Mouse (Mus musculus): ENCODE data around the gene Chid1.
A peak's percentile ranks its signal among the peaks of the same experiment; 100 is the strongest.

Chid1 gene

GRCm38 (mm10) chr7:141539556-141540311, at the start of gene Chid1:
TSS of gene Chid1 (minus strand) at chr7:141539857.
- DNase-seq (ENCODE audit: inconsistent ontology term), result peak; percentile 98

DNA sequence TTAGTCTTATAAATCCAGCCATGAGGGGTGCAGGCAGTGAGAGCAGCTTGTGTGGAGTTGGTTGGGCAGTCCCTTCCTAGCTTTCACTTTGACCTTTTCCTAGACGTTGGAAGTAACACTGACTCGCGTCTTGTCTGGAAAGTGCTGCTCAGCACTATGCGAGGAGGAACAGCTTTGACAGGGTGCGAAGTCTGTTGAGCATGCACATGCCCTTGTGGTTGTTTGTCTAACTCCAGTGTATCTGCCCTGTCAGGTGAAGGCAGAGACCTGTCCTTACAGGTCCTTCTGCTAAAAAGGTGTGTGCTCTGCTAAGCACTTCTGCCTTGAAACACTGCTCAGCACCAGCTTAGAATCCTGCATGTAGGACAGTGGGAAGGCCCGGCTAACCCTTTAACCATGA, 49.2 kb upstream of the Chid1 start:
- DNase-seq (ENCODE audit: inconsistent ontology term), result no peak

- no peak for DNase-seq (ENCODE audit: inconsistent ontology term)
Observed at GRCm38 (mm10) chr7:141585881-141586280, 46.2 kb upstream of the Chid1 start.

DNA sequence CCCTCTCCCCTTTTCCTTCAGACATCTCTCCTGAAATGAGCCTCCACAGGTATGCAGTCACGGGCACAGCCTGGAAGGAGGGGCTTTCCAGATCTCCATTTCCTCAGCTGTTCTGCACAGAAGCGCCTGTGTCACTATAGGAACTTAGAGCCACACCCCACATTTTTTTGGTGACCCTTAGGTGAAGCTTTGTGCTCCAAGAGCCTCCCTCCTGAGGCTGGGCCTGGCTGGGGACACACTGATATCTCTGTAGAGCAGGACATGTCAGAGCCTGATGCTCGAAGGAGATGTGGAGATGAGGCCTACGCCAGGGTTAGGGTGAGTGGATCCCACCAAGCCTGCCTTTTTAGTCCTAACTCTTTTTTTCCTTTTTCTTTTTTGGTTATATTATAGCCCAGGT, 45.6 kb upstream of the Chid1 start:
- no peak for DNase-seq (ENCODE audit: inconsistent ontology term)

DNA sequence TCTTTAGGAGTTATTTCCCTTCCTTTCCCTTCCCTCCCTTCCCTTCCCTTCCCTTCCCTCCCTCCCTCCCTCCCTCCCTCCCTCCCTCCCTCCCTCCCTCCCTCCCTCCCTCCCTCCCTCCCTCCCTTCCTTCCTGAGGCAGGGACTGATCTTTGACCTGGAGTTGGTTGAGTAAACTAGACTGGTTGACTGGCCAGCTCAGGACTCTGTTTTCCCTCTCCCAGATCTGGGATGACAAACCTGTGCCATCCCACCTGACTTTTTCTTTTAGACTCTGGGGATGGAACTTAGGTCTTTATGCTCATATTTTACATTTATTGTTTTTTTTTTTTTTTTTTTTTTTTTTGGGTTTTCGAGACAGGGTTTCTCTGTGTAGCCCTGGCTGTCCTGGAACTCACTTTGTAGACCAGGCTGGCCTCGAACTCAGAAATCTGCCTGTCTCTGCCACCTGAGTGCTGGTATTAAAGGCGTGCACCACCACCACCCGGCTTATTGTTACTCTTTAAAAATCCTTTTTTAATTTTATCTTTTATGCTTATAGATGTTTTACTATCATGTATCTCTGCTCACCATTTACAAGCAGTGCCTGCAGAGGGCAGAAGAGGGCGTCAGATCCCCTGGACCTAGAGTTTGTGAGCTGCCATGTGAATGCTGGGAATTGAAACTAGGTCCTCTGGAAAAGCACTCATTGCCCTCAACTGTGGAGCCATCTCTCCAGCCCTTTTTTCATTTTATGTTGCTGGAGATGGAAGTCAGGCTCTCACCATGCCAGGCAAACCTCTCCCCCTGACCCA, 44.6 kb upstream of the Chid1 start:
- no peak for DNase-seq (ENCODE audit: inconsistent ontology term)

- DNase-seq (ENCODE audit: inconsistent ontology term), result no peak
Observed at GRCm38 (mm10) chr7:141581323-141581722, 41.7 kb upstream of the Chid1 start.

GRCm38 (mm10) chr7:141578943-141579342, 39.3 kb upstream of the Chid1 start:
- DNase-seq (ENCODE audit: inconsistent ontology term), result no peak

- DNase-seq (ENCODE audit: inconsistent ontology term), result no peak
Observed at GRCm38 (mm10) chr7:141578511-141578910, 38.9 kb upstream of the Chid1 start.

GRCm38 (mm10) chr7:141577801-141578200, 38.1 kb upstream of the Chid1 start:
- no peak for DNase-seq (ENCODE audit: inconsistent ontology term)

GRCm38 (mm10) chr7:141575481-141575880, 35.8 kb upstream of the Chid1 start:
- no peak for DNase-seq (ENCODE audit: inconsistent ontology term)

- DNase-seq (ENCODE audit: inconsistent ontology term), result no peak
Observed at GRCm38 (mm10) chr7:141574041-141574440, 34.4 kb upstream of the Chid1 start.

DNA sequence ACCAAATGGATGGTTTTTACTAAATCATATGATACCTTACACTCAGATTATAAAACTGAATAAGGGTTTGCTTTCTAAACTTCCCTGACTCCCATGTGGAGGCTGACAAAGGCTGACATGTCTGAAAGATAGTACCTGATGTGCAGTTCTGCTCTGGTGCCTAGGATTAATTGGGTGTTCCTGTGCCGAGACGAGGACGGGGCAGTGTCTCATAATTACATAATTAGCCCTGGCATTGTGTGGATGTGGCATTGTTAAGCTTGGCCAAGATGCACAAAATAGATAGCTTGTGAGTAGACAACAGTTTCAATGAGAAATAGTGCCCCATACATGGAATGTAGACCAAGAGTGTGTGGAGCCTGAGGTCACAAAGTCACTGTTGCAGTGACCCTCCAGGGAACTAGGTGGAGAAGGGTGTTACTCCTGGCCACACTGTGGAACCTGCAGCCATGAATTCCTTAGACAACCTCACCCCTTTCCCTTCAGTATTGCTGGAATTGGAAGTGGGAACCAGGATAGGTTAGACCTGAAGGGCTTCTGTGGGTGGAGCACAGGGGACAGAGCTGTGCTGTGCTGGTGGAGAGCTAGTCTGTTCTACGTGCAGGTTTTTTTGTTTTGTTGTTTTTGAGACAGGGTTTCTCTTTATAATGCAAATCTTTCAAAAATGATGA, 31.1 kb upstream of the Chid1 start:
- DNase-seq (ENCODE audit: inconsistent ontology term), result no peak

GRCm38 (mm10) chr7:141569916-141570315, 30.3 kb upstream of the Chid1 start:
- DNase-seq (ENCODE audit: inconsistent ontology term), result no peak

GRCm38 (mm10) chr7:141569283-141569803, 29.7 kb upstream of the Chid1 start:
- DNase-seq (ENCODE audit: inconsistent ontology term), result no peak

GRCm38 (mm10) chr7:141566587-141566986, 26.9 kb upstream of the Chid1 start:
- DNase-seq (ENCODE audit: inconsistent ontology term), result no peak

- DNase-seq (ENCODE audit: inconsistent ontology term), result peak; percentile 47
Observed at GRCm38 (mm10) chr7:141564561-141564960, 24.9 kb upstream of the Chid1 start.

- DNase-seq (ENCODE audit: inconsistent ontology term), result peak; percentile 79
Observed at GRCm38 (mm10) chr7:141562852-141563427, 23.3 kb upstream of the Chid1 start.

DNA sequence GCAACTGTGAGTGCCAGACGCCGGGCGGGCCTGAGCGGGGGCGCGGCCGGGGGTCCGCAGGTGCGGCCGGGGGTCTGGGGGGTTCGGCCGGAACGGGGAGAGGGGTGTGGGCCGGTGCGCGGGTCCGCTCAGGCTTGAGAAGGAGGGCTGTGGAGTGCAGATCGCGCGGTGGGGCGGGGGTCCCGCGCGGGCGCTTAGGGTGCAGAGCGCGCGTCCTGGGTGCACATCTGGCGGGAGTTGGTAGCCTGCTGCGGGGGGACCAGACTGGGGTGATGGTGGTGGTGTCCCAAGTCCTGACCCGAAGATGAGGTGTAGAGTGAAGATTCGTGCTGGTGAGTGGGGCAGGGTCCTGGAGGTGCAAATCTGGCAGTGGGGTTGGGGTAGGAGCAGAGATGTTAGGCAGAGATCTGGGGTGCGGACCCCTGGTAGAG, 22.8 kb upstream of the Chid1 start:
- DNase-seq (ENCODE audit: inconsistent ontology term), result peak; percentile 12

DNA sequence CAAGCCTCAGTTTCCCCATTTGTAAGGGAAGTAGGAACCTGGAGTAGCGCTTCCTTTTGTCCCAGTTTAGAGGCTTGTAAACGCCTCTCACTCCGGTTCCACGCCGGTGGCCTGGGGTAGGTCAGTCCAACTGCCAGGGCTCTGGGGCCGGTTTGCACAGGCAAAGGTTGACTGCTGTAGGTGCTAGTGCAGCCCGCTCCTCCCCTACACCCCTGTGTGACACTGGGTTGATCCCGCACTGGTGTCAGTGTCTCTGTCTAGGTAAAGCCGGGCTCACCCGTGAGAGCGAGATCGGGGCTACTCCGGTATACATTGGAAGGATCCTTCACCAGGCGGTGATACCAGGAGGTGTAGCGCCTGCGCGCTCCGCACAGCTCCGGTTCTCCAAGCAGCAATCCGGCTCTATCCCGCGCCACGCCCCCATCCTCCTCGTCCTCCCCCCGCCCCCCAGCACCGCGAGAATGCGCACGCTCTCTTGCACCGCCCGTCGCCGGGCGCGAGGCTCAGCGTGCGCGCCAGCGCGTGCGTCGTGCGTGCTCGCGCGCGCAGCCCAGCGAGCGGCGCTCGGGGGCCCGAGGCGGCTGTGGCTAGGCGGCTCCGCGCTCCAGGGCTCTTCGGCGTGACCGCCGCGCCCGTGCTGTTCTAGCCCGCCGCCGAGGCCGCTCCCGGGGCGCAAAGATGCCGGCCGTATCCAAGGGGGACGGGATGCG, 22.2 kb upstream of the Chid1 start, which contains the start of gene Ap2a2:
Ap2a2 (plus strand) TSS at position 492 of the 710 bp plus-strand sequence.
- peak; percentile 97 for DNase-seq (ENCODE audit: inconsistent ontology term)

GRCm38 (mm10) chr7:141560471-141560870, 20.8 kb upstream of the Chid1 start:
- no peak for DNase-seq (ENCODE audit: inconsistent ontology term)

- no peak for DNase-seq (ENCODE audit: inconsistent ontology term)
Observed at GRCm38 (mm10) chr7:141559726-141560325, 20.2 kb upstream of the Chid1 start.
